Mouse (Mus musculus) lung, postnatal 0 days (tissue): ENCODE data around the gene Serhl. TPM values are rescaled to one million over a fixed set of nuclear protein-coding genes. Genes with fewer than 3 reads are reported as not detected.
A peak's percentile ranks its signal among the peaks of the same experiment; 100 is the strongest.

ENCODE experiments used
- ATAC-seq: fragments of 200-750 bp; cut with Nextera tagmentation; 2 replicates; pipeline ENCODE4 v1.8.0; 2017; ENCODE audit warnings: moderate library complexity
- DNase-seq: peaks from one replicate; pipeline ENCODE4 v3.0.0-alpha.2; 2016; ENCODE audit warnings: low spot score
- H3K27ac ChIP-seq: fragments of 300-500 bp; sonication (generic); 2 replicates; pipeline ENCODE4 v1.5.1; 2014; ENCODE audit warnings: antibody characterized with exemption, mild to moderate bottlenecking, low read length, mixed read lengths
- H3K27me3 ChIP-seq: fragments of 300-500 bp; sonication (generic); replicated peaks from 2 replicates; pipeline ENCODE4 v1.6.1; 2014; ENCODE audit warnings: low read length, mixed read lengths; ENCODE audit not compliant: insufficient read depth
- H3K36me3 ChIP-seq: fragments of 300-500 bp; sonication (generic); 2 replicates; pipeline ENCODE4 v1.6.1; 2014; ENCODE audit warnings: low read length, mixed read lengths; ENCODE audit not compliant: insufficient read depth
- H3K4me1 ChIP-seq: fragments of 300-500 bp; sonication (generic); 2 replicates; pipeline ENCODE4 v1.6.1; 2014; ENCODE audit warnings: antibody characterized with exemption, low read depth, low read length, mixed read lengths; ENCODE audit not compliant: insufficient read depth
- H3K4me2 ChIP-seq: fragments of 300-500 bp; sonication (generic); replicated peaks from 2 replicates; pipeline ENCODE4 v1.6.1; 2014; ENCODE audit warnings: low read depth, mild to moderate bottlenecking, low read length, moderate library complexity, mixed read lengths
- H3K4me3 ChIP-seq: fragments of 300-500 bp; sonication (generic); 2 replicates; pipeline ENCODE4 v1.5.1; 2014; ENCODE audit warnings: low read depth, low read length
- H3K9ac ChIP-seq: fragments of 300-500 bp; sonication (generic); replicated peaks from 2 replicates; pipeline ENCODE4 v1.6.1; 2014; ENCODE audit warnings: low read depth, mild to moderate bottlenecking
- H3K9me3 ChIP-seq: fragments of 300-500 bp; sonication (generic); 2 replicates; pipeline ENCODE4 v1.6.1; 2016; ENCODE audit warnings: low read length, mixed read lengths
- CTCF ChIP-seq: IDR thresholded peaks from 2 replicates; pipeline ENCODE4 v1.5.1; 2016; ENCODE audit warnings: antibody characterized with exemption, mild to moderate bottlenecking
- EP300 ChIP-seq: IDR thresholded peaks from 2 replicates; pipeline ENCODE4 v1.6.1; 2016; ENCODE audit warnings: antibody characterized with exemption, mild to moderate bottlenecking, control low read depth
- WGBS: fragments of 180-500 bp; shearing (Covaris S2); extraction: QIAGEN DNeasy Blood & Tissue Kit; methylation state at CpG from one replicate; pipeline ENCODE4 v1.1.7; 2014; 5-methylcytosine and 5-hydroxymethylcytosine counted together
- polyA plus RNA-seq: library from polyadenylated mRNA; unstranded; fragments of >200 nt; fragmentation: Nextera tagmentation; extraction: Ambion mirVana; gene quantifications from 2 replicates; pipeline ENCODE4 v1.2.1, GENCODE M21; 2015

Serhl gene
- polyA plus RNA-seq, 1 experiment from 2014 or later: 50.9 TPM

DNA sequence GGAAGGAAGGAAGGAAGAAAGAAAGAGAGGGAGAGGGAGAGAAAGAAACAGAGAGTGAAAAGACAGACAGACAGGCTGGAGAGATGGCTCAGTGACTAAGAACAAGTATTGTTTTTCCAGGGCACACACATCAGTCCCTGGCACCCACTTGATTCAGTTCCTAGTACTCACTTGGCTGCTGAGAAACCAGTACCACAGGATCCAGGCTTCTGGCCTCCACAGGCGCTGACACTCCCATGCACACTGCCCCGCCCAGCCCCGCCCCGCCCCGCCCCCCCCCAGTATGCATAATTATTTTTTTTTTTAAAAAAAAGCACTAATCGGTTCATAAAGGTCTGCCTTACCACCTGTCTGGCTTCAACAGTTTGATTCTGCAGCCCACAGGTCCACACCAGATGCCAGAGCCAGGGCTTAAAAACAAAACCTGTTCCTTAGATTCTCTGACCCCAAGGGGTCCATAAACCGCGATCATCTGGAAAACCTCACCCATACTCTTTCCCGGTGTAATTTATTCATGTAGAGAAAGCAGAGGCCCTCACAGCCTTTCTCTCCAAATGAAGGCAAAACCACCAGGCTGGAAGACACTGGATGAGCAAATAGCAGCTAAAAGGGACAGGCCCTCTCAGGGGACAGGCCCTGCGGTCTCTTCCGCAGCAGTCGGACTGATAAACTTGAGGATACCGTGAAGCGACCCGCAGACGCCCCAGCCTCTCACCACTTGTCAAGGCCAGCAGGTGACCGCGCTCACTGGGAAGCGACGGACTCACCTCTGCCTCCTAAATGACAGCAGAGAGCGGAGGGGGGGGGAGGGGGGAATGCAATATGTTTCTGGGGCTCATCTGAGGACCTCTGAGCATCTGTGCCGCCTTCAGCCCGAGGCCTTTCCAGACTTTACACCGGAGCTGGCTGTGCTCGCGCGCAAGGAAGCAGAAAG is 544 bp upstream of the Serhl start:
- 11% methylated on average over 27 of the region's 27 CpGs for WGBS
- Histone ChIP-seq H3K27ac (no peak overlapping the region), H3K9me3 (no peaks in the 10 kb centered on the region), H3K4me3 (no peak overlapping the region), H3K27me3 (no peaks in the 10 kb centered on the region), H3K36me3 (no peaks in the 10 kb centered on the region), H3K4me1 (no peaks in the 10 kb centered on the region), H3K4me2 (no peak overlapping the region), H3K9ac (no peak overlapping the region)
- ATAC-seq (peak; percentile 55; the same call in 1 of the 2 replicates), DNase-seq (peak; percentile 38)
- TF ChIP-seq EP300 (no peak), CTCF (no peak)

DNA sequence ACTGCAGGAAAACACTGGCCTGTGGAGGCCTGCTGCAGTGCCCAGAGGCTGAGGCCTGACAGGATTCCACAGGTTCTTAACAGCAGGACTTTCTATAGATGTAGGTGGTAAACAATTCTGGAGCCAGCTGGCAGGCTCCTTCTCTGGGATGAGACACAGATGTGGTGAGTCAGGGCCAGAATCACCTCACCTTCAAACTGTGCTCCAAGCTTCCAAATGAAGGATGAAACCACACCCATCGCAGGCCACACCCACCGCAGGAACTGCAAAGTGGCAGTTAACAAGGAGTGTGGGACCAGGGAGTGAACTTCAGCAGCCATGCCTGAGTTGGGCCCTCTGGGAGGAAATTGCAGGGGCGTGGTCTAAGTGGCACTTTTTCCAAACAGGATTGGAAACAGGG is 1.6 kb downstream of the Serhl start:
- H3K36me3 ChIP-seq: no peaks in the 10 kb centered on the region
- TF ChIP-seq CTCF: no peak
- no peak for TF ChIP-seq EP300
- no peaks in the 10 kb centered on the region for H3K9me3 ChIP-seq
- no peak for DNase-seq
- H3K4me1 ChIP-seq: no peaks in the 10 kb centered on the region
- no peak overlapping the region for H3K4me2 ChIP-seq
- peak; percentile 23; the same call in 1 of the 2 replicates for ATAC-seq
- no peak overlapping the region for H3K9ac ChIP-seq
- H3K27ac ChIP-seq: no peak overlapping the region
- no peaks in the 10 kb centered on the region for H3K27me3 ChIP-seq
- WGBS: 26% methylated on average over 3 of the region's 3 CpGs
- H3K4me3 ChIP-seq: no peak overlapping the region

DNA sequence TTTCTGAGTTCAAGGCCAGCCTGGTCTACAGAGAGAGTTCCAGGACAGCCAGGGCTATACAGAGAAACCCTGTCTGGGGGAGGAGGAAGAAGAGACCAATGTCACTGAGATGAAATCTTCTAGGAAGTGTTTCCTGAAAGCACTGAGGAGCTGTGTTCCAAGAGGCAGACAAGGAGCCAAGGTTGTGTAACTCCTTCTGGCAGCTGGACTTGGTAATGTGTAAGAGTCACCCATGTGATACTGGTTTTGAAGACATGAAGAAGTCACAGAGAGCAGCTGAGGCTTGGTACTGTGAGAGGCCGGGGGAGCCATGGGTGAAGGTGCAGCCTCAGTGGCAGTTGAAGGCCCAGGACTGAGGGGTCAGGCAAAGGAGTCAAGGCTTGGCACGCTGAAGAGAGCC is 4.4 kb downstream of the Serhl start:
- H3K27me3 ChIP-seq: no peaks in the 10 kb centered on the region
- WGBS: 66% methylated on average over 2 of the region's 2 CpGs
- no peak overlapping the region for H3K4me2 ChIP-seq
- ATAC-seq (peak; percentile 70), DNase-seq (peak; percentile 80)
- TF ChIP-seq EP300 (no peak), CTCF (no peak)
- no peaks in the 10 kb centered on the region for H3K9me3 ChIP-seq
- no peaks in the 10 kb centered on the region for H3K36me3 ChIP-seq
- H3K4me1 ChIP-seq: no peaks in the 10 kb centered on the region
- H3K27ac ChIP-seq: no peak overlapping the region
- no peak overlapping the region for H3K9ac ChIP-seq
- H3K4me3 ChIP-seq: no peak overlapping the region

DNA sequence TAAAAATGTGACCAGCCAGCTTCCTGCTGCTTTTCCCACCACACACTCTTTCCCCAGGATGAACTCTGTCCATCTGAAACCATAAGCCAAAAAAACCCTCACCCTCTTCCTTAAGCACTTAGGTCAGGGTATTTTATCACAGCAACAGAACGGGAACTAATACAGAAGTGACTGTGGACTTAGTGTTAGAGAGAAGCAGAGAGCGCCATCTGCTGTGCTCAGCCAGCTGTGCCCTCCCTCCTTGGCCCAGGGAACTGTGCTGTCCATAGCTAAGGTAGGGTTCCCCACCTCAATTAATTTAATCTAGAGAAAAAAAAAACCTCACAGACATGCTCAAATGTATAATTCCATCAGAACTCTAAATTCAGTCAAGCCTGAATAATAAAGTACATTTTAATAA is 6.6 kb downstream of the Serhl start:
- ATAC-seq (no peak), DNase-seq (no peak)
- no peaks in the 10 kb centered on the region for H3K36me3 ChIP-seq
- no peak overlapping the region for H3K4me2 ChIP-seq
- no peak overlapping the region for H3K4me3 ChIP-seq
- H3K4me1 ChIP-seq: peaks cover 9% of the 10 kb centered on the region; the same call in 1 of the 2 replicates
- TF ChIP-seq CTCF: peak; percentile 54
- no peak for TF ChIP-seq EP300
- H3K9ac ChIP-seq: no peak overlapping the region
- 30% methylated on average over 2 of the region's 2 CpGs for WGBS
- H3K27me3 ChIP-seq: no peaks in the 10 kb centered on the region
- H3K9me3 ChIP-seq: no peaks in the 10 kb centered on the region
- no peak overlapping the region for H3K27ac ChIP-seq

DNA sequence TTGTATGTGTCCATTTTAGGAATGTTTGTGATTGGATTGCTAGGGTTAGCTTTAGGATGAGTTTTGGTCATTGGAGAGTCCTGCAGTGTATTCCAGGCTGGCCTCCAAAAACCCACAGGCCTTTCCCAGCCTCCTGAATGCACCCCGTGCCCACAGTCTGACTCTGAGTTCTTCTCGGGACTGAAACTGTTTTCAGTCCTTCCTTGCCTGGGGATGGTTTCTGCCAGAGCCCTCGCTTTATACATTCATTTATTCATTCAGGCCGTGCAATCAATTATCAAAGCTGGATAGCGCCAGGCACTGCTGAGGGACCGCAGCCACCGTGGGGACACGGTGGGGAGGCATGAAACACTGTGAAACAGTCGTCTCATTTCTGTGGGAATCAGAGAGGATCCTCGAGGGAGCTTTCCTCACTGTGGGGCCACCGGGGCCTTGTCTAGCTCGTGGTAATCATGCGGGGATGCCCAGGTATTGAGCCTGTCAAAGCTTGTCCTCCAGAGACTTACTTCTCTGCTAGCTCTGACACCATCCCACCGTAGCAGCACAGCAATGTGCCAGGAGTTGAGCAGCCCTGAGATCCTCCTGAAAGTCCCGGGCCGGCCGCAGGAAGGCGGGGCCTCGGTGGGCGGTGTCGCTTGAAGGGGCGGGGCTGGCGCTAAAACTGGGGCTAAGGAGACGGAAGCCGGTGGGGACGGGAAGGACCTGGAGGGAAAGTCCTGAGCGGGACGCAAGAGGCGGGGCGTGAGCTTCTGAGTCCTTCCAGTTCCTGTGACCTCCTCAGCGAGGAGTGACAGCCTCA is 10.4 kb downstream of the Serhl start:
- Histone ChIP-seq H3K27ac (peak overlapping the region; percentile 32; the same call in 1 of the 2 replicates), H3K4me2 (peak overlapping the region; percentile 93), H3K9ac (peak overlapping the region; percentile 82), H3K9me3 (no peaks in the 10 kb centered on the region), H3K27me3 (no peaks in the 10 kb centered on the region), H3K36me3 (no peaks in the 10 kb centered on the region), H3K4me3 (peak overlapping the region; percentile 63), H3K4me1 (peaks cover 9% of the 10 kb centered on the region; the same call in 1 of the 2 replicates)
- ATAC-seq: peak; percentile 98
- no peak; the same call in 1 of the 2 replicates for TF ChIP-seq EP300
- 0 out of 2 replicates have a peak, but pooled peaks have one; percentile 6 for TF ChIP-seq CTCF
- 2% methylated on average over 31 of the region's 31 CpGs for WGBS
- peak; percentile 97 for DNase-seq

DNA sequence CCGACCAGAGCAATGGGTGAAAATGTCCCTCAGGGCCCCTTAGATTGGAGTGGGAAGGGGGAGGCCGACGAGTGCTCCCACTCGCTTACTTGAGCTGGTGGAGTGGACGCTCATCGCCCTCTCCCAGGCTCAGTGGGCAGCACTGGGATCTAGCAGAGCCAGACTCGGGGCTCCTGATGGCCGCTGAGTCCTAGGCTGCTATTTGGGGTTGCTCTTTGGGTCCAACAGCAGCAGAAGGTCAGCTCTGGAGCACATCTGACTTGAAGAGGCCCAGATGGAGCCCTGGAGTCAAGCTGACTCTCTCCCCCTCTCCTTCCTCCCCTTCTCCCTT is 11.0 kb downstream of the Serhl start:
- Histone ChIP-seq H3K36me3 (no peaks in the 10 kb centered on the region), H3K4me3 (peak overlapping the region; percentile 63), H3K27me3 (no peaks in the 10 kb centered on the region), H3K4me1 (peaks cover 9% of the 10 kb centered on the region; the same call in 1 of the 2 replicates), H3K4me2 (peak overlapping the region; percentile 93), H3K9me3 (no peaks in the 10 kb centered on the region), H3K9ac (peak overlapping the region; percentile 82), H3K27ac (peak overlapping the region; percentile 32; the same call in 1 of the 2 replicates)
- DNase-seq (no peak), ATAC-seq (no peak; the same call in 1 of the 2 replicates)
- 0% methylated on average over 8 of the region's 8 CpGs for WGBS
- TF ChIP-seq CTCF (no peak), EP300 (no peak)
